Mouse (Mus musculus) liver, embryonic 11.5 days (tissue): ENCODE results near the gene Gad2. TPM values are rescaled to one million over a fixed set of nuclear protein-coding genes. Genes with fewer than 3 reads are reported as not detected.

Experiments
- ATAC-seq: fragments of 200-750 bp; cut with Nextera tagmentation; replicated peaks from 2 replicates; pipeline ENCODE4 v1.8.0; 2017; ENCODE audit warnings: moderate number of reproducible peaks, mild to moderate bottlenecking, moderate TSS enrichment, moderate library complexity; ENCODE audit not compliant: low FRiP score
- DNase-seq: peaks from one replicate; pipeline ENCODE4 v3.0.0-alpha.2; 2017; ENCODE audit warnings: low spot score
- H3K27ac ChIP-seq: fragments of 300-500 bp; sonication (generic); 2 replicates; pipeline ENCODE4 v1.5.1; 2014; ENCODE audit warnings: mild to moderate bottlenecking, low read depth, low read length, control low read depth
- H3K27me3 ChIP-seq: fragments of 300-500 bp; sonication (generic); replicated peaks from 2 replicates; pipeline ENCODE4 v1.6.1; 2014; ENCODE audit warnings: low read length, mixed read lengths; ENCODE audit not compliant: control insufficient read depth, insufficient read depth
- H3K36me3 ChIP-seq: fragments of 300-500 bp; sonication (generic); 2 replicates; pipeline ENCODE4 v1.6.1; 2014; ENCODE audit warnings: mild to moderate bottlenecking, low read length, moderate library complexity, mixed read lengths; ENCODE audit not compliant: control insufficient read depth, insufficient read depth
- H3K4me1 ChIP-seq: fragments of 300-500 bp; sonication (generic); replicated peaks from 2 replicates; pipeline ENCODE4 v1.6.1; 2014; ENCODE audit warnings: low read length, mixed read lengths; ENCODE audit not compliant: control insufficient read depth, insufficient read depth
- H3K4me2 ChIP-seq: fragments of 300-500 bp; sonication (generic); 2 replicates; pipeline ENCODE4 v1.6.1; 2014; ENCODE audit warnings: mild to moderate bottlenecking, control low read depth, moderate library complexity
- H3K4me3 ChIP-seq: fragments of 300-500 bp; sonication (generic); 2 replicates; pipeline ENCODE4 v1.5.1; 2014; ENCODE audit warnings: low read depth, low read length, control low read depth
- H3K9ac ChIP-seq: fragments of 300-500 bp; sonication (generic); 2 replicates; pipeline ENCODE4 v1.6.1; 2014; ENCODE audit warnings: low read depth, low read length, control low read depth
- H3K9me3 ChIP-seq: fragments of 300-500 bp; sonication (generic); 2 replicates; pipeline ENCODE4 v1.6.1; 2016; ENCODE audit warnings: low read length, inconsistent platforms, mixed read lengths; ENCODE audit not compliant: control insufficient read depth
- WGBS: fragments of 180-500 bp; shearing (Covaris S2); extraction: QIAGEN DNeasy Blood & Tissue Kit; methylation state at CpG from one replicate; pipeline ENCODE4 v1.1.7; 2014; 5-methylcytosine and 5-hydroxymethylcytosine counted together
- polyA plus RNA-seq: library from polyadenylated mRNA; unstranded; fragments of >200 nt; fragmentation: Nextera tagmentation; extraction: Ambion mirVana; gene quantifications from 2 replicates; pipeline ENCODE4 v1.2.1, GENCODE M21; 2014

The Gad2 gene
- polyA plus RNA-seq, 1 experiment from 2014 or later, result not detected

DNA sequence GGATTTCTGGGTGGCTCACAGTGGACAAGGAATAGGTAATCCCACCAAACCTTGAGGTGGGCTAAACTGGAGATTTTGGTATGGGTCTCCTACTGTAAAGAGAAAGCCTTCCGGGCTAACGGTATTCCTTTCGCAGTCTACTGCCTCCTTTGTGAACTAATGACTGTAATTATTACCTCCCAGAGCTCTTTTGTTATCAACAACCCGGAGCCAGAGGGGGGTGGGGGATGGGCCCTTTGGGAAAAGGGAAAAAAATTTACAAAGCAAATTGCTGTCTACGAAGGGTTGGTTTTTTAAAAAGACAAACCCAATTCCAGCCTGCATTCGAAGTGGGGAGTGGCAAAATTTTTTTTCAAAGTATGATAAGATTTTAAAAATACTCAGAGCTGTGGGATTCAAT, 2.0 kb upstream of the Gad2 start:
- no peak overlapping the region for H3K9ac ChIP-seq
- DNase-seq (no peak), ATAC-seq (no peak)
- no peak overlapping the region for H3K27ac ChIP-seq
- no peaks in the 10 kb centered on the region for H3K36me3 ChIP-seq
- no peaks in the 10 kb centered on the region for H3K9me3 ChIP-seq
- H3K4me2 ChIP-seq, result no peak overlapping the region
- no peak overlapping the region for H3K4me3 ChIP-seq
- no peaks in the 10 kb centered on the region; the same call in 1 of the 2 replicates for H3K4me1 ChIP-seq
- H3K27me3 ChIP-seq, result peaks cover 75% of the 10 kb centered on the region
- WGBS, result 5% methylated on average over 6 of the region's 6 CpGs

DNA sequence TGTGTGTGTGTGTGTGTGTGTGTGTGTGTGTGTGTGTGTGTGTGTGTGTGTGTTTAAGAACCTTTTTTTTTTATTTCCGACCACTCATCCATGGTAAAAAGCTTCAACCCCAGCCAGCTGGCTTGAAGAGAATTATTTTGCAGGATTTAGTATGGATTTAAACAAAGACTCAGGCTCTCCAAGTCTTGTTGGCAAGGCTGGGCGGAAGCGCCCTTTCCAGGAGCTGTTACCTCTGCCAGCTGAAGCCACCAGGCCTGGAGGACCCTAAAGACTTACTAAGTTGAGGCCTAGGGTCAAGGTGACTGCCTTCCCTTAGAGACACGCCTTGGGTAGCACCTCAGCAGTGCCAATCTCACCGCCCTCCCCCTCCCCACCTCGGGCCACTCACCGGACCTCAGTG, 1.5 kb upstream of the Gad2 start:
- Histone ChIP-seq H3K9ac (no peak overlapping the region), H3K4me3 (no peak overlapping the region), H3K4me1 (no peaks in the 10 kb centered on the region; the same call in 1 of the 2 replicates), H3K27me3 (peaks cover 80% of the 10 kb centered on the region), H3K27ac (no peak overlapping the region), H3K9me3 (no peaks in the 10 kb centered on the region), H3K36me3 (no peaks in the 10 kb centered on the region), H3K4me2 (no peak overlapping the region)
- ATAC-seq (no peak), DNase-seq (no peak)
- 18% methylated on average over 7 of the region's 7 CpGs for WGBS

GRCm38 (mm10) chr2:22620978-22621827, 802 bp upstream of the Gad2 start:
- H3K4me1 ChIP-seq, result no peaks in the 10 kb centered on the region; the same call in 1 of the 2 replicates
- H3K4me2 ChIP-seq, result peak overlapping the region; percentile 65
- H3K36me3 ChIP-seq, result no peaks in the 10 kb centered on the region
- H3K9ac ChIP-seq, result no peak overlapping the region
- no peak overlapping the region for H3K27ac ChIP-seq
- H3K27me3 ChIP-seq, result peaks cover 87% of the 10 kb centered on the region
- H3K9me3 ChIP-seq, result no peaks in the 10 kb centered on the region
- DNase-seq (no peak), ATAC-seq (0 out of 2 replicates have a peak, but pooled peaks have one; percentile 7)
- H3K4me3 ChIP-seq, result no peak overlapping the region
- 6% methylated on average over 20 of the region's 20 CpGs for WGBS

DNA sequence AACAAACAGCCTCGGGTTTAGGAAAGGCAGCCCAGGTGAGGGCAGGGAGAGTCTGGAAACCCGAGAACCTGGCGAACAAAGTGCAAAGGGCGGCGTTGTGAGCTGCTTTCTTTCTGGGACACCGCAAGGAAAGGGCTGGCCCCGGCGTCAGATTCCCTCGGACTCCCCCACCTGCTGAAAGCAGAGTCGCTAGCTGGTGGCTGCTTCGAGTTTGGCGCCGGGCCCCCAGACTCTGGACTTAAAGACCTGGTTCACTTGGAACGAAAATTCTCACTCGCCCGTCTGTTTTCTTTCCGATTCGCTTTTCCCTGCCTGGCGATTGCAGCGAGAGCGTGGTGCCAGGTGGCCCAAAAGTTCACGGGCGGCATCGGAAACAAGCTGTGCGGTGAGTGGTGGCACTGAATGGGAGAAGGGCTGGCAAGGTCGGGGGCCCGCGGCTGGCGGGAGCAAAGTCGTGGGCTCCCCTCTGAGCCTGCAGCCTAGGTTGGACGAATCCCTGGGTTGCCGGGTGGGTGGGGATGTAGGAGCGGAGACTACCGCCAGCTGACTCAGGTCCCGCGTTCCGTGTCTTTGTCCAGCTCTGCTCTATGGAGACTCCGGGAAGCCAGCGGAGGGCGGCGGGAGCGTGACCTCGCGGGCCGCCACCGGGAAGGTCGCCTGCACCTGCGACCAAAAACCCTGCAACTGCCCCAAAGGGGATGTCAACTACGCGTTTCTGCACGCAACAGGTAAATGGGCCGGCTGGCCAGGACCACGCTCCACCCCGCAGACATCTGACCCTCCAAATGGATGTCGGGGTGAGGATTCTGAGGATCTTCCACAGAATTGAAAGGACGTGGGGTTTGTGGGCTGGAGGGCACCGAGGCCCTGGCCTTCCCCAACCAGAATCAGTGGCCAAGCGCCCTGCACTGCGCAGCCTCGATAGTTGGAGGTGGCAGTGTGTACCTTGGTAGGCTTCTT, 1.4 kb downstream of the Gad2 start:
- H3K4me2 ChIP-seq, result peak overlapping the region; percentile 65
- H3K27me3 ChIP-seq, result peaks cover 90% of the 10 kb centered on the region
- no peaks in the 10 kb centered on the region for H3K9me3 ChIP-seq
- H3K4me3 ChIP-seq, result peak overlapping the region; percentile 40; the same call in 1 of the 2 replicates
- under 1% methylated on average over 59 of the region's 60 CpGs for WGBS
- H3K4me1 ChIP-seq, result no peaks in the 10 kb centered on the region; the same call in 1 of the 2 replicates
- ATAC-seq (no peak), DNase-seq (no peak)
- H3K27ac ChIP-seq, result no peak overlapping the region
- H3K36me3 ChIP-seq, result no peaks in the 10 kb centered on the region
- H3K9ac ChIP-seq, result no peak overlapping the region

GRCm38 (mm10) chr2:22624188-22624975, 2.4 kb downstream of the Gad2 start:
- ATAC-seq, result no peak
- Histone ChIP-seq H3K4me3 (no peak overlapping the region), H3K9me3 (no peaks in the 10 kb centered on the region), H3K27me3 (peaks cover 80% of the 10 kb centered on the region), H3K4me2 (no peak overlapping the region), H3K27ac (no peak overlapping the region), H3K9ac (no peak overlapping the region), H3K4me1 (no peaks in the 10 kb centered on the region; the same call in 1 of the 2 replicates), H3K36me3 (no peaks in the 10 kb centered on the region)
- no peak for DNase-seq
- 8% methylated on average over 27 of the region's 27 CpGs for WGBS

DNA sequence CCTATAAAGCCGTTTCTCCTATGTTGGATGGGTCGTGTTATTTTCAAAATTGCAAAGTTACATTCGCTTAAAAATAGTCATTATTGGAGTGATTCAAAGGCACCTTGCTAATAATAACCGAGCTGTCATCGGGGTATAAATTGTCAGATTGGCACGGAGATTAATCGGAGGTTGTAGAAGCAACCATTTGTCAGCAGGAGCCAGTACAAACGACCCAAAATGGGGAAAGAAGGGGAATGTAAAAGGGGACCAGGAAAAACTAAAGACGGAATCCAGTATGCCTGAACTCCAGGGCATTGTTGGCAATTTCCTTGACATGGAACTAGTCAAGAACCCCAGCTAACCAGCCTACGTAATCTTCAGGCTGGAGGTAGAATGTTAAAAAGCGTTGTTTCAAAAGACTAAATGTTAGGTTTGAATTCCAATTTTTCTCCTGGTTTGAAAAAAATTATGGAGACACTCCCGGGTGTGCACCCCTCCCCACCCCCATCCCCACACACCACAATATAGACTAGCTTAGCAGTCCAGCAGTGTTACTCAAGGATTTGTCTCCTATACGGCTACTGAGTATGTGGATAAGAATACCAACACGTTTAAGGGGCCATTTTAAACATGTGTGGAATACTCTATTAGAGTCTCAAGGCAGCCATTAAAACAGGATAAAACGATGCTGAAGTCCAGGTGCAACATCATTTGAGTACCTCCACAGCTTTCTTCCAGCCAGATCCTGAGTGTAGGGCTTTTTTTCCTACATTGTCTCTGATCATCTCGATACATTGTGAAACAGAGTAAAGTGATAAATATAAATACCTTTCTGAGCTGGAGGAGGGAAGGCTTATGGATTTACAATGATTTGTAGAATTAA, 3.3 kb downstream of the Gad2 start:
- Histone ChIP-seq H3K36me3 (no peaks in the 10 kb centered on the region), H3K27ac (no peak overlapping the region), H3K9ac (no peak overlapping the region), H3K4me2 (no peak overlapping the region), H3K4me1 (no peaks in the 10 kb centered on the region; the same call in 1 of the 2 replicates), H3K27me3 (peaks cover 72% of the 10 kb centered on the region), H3K9me3 (no peaks in the 10 kb centered on the region), H3K4me3 (no peak overlapping the region)
- WGBS, result 24% methylated on average over 16 of the region's 16 CpGs
- no peak for DNase-seq
- no peak for ATAC-seq

GRCm38 (mm10) chr2:22627147-22627666, 5.2 kb downstream of the Gad2 start:
- Histone ChIP-seq H3K4me3 (no peak overlapping the region), H3K4me1 (no peaks in the 10 kb centered on the region; the same call in 1 of the 2 replicates), H3K9me3 (no peaks in the 10 kb centered on the region), H3K9ac (no peak overlapping the region), H3K27ac (no peak overlapping the region), H3K27me3 (peaks cover 53% of the 10 kb centered on the region), H3K36me3 (no peaks in the 10 kb centered on the region), H3K4me2 (no peak overlapping the region)
- DNase-seq, result no peak
- WGBS, result 40% methylated on average over 3 of the region's 3 CpGs
- no peak for ATAC-seq
